Mouse (Mus musculus) intestine, embryonic 16.5 days (tissue): ENCODE results near the gene Hnrnph1. TPM values are rescaled to one million over a fixed set of nuclear protein-coding genes. Genes with fewer than 3 reads are reported as not detected.

Experiments used
- microRNA counts: library from miRNA; unstranded; fragments of <30 nt; microRNA quantifications from one replicate; lab custom pipeline; 2016
- microRNA-seq: library from miRNA; unstranded; fragments of <30 nt; microRNA quantifications from one replicate; pipeline ENCODE4, GENCODE M21; 2016
- polyA plus RNA-seq: library from polyadenylated mRNA; unstranded; fragments of >200 nt; fragmentation: Nextera tagmentation; extraction: Ambion mirVana; gene quantifications from 2 replicates; pipeline ENCODE4 v1.2.1, GENCODE M21; 2015

Gene Hnrnph1
- polyA plus RNA-seq, 1 experiment from 2014 or later, result 262 TPM

MicroRNAs encoded within 50 kb of the gene (microRNA counts, 519-probe panel; counts per million panel counts)
- microRNA mmu-miR-804 (lab: Ali Mortazavi, UCI), result 2,463 counts per million, percentile 60 among the panel's probes with 10 or more counts

Small RNAs within 50 kb of the gene (microRNA-seq; reads per million reads assigned to microRNA genes)
- gene Mir804, result not detected

Other genes starting within 250 kb of the Hnrnph1 start
- gene Tbc1d9b, start 245.6 kb upstream of the Hnrnph1 start, polyA plus RNA-seq, result 29.9 and 32.5 TPM in 2 replicates
- gene Mrnip, start 202.5 kb upstream of the Hnrnph1 start, polyA plus RNA-seq, result 10.3 and 12.4 TPM in 2 replicates
- 193 and 196 TPM in 2 replicates for gene Sqstm1, start 166.2 kb upstream of the Hnrnph1 start, polyA plus RNA-seq
- gene Mgat4b, start 166.1 kb upstream of the Hnrnph1 start, polyA plus RNA-seq, result 7.6 and 8.2 TPM in 2 replicates
- 4.3 and 5.1 TPM in 2 replicates for gene Ltc4s, start 138.4 kb upstream of the Hnrnph1 start, polyA plus RNA-seq
- gene Maml1, start 84.7 kb upstream of the Hnrnph1 start, polyA plus RNA-seq, result 2.9 and 3.0 TPM in 2 replicates
- 347 and 362 TPM in 2 replicates for gene Canx, start 51.3 kb upstream of the Hnrnph1 start, polyA plus RNA-seq
- 0.20 and 0.21 TPM in 2 replicates for gene Cby3, start 22.5 kb upstream of the Hnrnph1 start, polyA plus RNA-seq
- 19.5 and 20.2 TPM in 2 replicates for gene Rufy1, start 54.1 kb downstream of the Hnrnph1 start, polyA plus RNA-seq
- gene Adamts2, start 225.1 kb downstream of the Hnrnph1 start, polyA plus RNA-seq, result 6.5 and 7.8 TPM in 2 replicates